Mouse (Mus musculus) thymus, adult 2 months (tissue): Measurements from ENCODE around the gene Kctd21.

Experiments used
- CTCF ChIP-seq: fragments of 200-500 bp; IDR thresholded peaks from 2 replicates; pipeline ENCODE4 v1.5.1; 2012; ENCODE audit warnings: mild to moderate bottlenecking, control low read depth, low read length, moderate library complexity, borderline replicate concordance; ENCODE audit not compliant: control insufficient read depth, poor library complexity, insufficient read depth; ENCODE audit errors: extremely low read depth
- POLR2A ChIP-seq: fragments of 200-500 bp; IDR thresholded peaks from 2 replicates; pipeline ENCODE4 v1.6.1; 2012; ENCODE audit warnings: mild to moderate bottlenecking, low read length, control low read depth, moderate library complexity; ENCODE audit not compliant: control insufficient read depth, poor library complexity, insufficient read depth; ENCODE audit errors: extremely low read depth

- no peak for TF ChIP-seq POLR2A
- no peak for TF ChIP-seq CTCF
These were observed 24.7 kb downstream of the Kctd21 start for GRCm38 (mm10) chr7:97356875-97357276.
